Mouse (Mus musculus) kidney, embryonic 16.5 days (tissue): ENCODE data around the gene Olfr1330. TPM values are rescaled to one million over a fixed set of nuclear protein-coding genes. Genes with fewer than 3 reads are reported as not detected.

Experiments
- polyA plus RNA-seq: library from polyadenylated mRNA; unstranded; fragments of >200 nt; fragmentation: Nextera tagmentation; extraction: Ambion mirVana; gene quantifications from 2 replicates; pipeline ENCODE4 v1.2.1, GENCODE M21; 2015

Gene Olfr1330
- polyA plus RNA-seq, 1 experiment from 2014 or later, result not detected

Other genes starting within 250 kb of the Olfr1330 start
- gene Olfr62, start 229.6 kb upstream of the Olfr1330 start, polyA plus RNA-seq, result not detected in 2 replicates
- 0.09 and 0.15 TPM in 2 replicates for gene Olfr1342, start 195.8 kb upstream of the Olfr1330 start, polyA plus RNA-seq
- not detected in 2 replicates for gene Olfr1341, start 185.1 kb upstream of the Olfr1330 start, polyA plus RNA-seq
- not detected in 2 replicates for gene Olfr1340, start 168.5 kb upstream of the Olfr1330 start, polyA plus RNA-seq
- not detected in 2 replicates for gene Olfr1339, start 156.4 kb upstream of the Olfr1330 start, polyA plus RNA-seq
- not detected in 2 replicates for gene Olfr1338, start 129.9 kb upstream of the Olfr1330 start, polyA plus RNA-seq
- not detected in 2 replicates for gene Olfr1337, start 106.0 kb upstream of the Olfr1330 start, polyA plus RNA-seq
- not detected in 2 replicates for gene Olfr1335, start 78.7 kb upstream of the Olfr1330 start, polyA plus RNA-seq
- gene Olfr1333, start 52.3 kb upstream of the Olfr1330 start, polyA plus RNA-seq, result not detected in 2 replicates
- gene Olfr1331, start 23.9 kb upstream of the Olfr1330 start, polyA plus RNA-seq, result not detected in 2 replicates
- gene Olfr1329, start 28.9 kb downstream of the Olfr1330 start, polyA plus RNA-seq, result not detected in 2 replicates
- gene Olfr1328, start 50.0 kb downstream of the Olfr1330 start, polyA plus RNA-seq, result not detected in 2 replicates
- gene Lao1, start 73.0 kb downstream of the Olfr1330 start, polyA plus RNA-seq, result not detected in 2 replicates
- gene Slc2a1, start 220.1 kb downstream of the Olfr1330 start, polyA plus RNA-seq, result 98.6 and 98.8 TPM in 2 replicates